Mouse (Mus musculus) lung, postnatal 0 days (tissue): ENCODE data around the gene Olfr1202. TPM values are rescaled to one million over a fixed set of nuclear protein-coding genes. Genes with fewer than 3 reads are reported as not detected.

Source experiments
- ATAC-seq: fragments of 200-750 bp; cut with Nextera tagmentation; 2 replicates; pipeline ENCODE4 v1.8.0; 2017; ENCODE audit warnings: moderate library complexity
- DNase-seq: peaks from one replicate; pipeline ENCODE4 v3.0.0-alpha.2; 2016; ENCODE audit warnings: low spot score
- H3K27ac ChIP-seq: fragments of 300-500 bp; sonication (generic); 2 replicates; pipeline ENCODE4 v1.5.1; 2014; ENCODE audit warnings: antibody characterized with exemption, mild to moderate bottlenecking, low read length, mixed read lengths
- H3K27me3 ChIP-seq: fragments of 300-500 bp; sonication (generic); replicated peaks from 2 replicates; pipeline ENCODE4 v1.6.1; 2014; ENCODE audit warnings: low read length, mixed read lengths; ENCODE audit not compliant: insufficient read depth
- H3K36me3 ChIP-seq: fragments of 300-500 bp; sonication (generic); 2 replicates; pipeline ENCODE4 v1.6.1; 2014; ENCODE audit warnings: low read length, mixed read lengths; ENCODE audit not compliant: insufficient read depth
- H3K4me1 ChIP-seq: fragments of 300-500 bp; sonication (generic); 2 replicates; pipeline ENCODE4 v1.6.1; 2014; ENCODE audit warnings: antibody characterized with exemption, low read depth, low read length, mixed read lengths; ENCODE audit not compliant: insufficient read depth
- H3K4me2 ChIP-seq: fragments of 300-500 bp; sonication (generic); replicated peaks from 2 replicates; pipeline ENCODE4 v1.6.1; 2014; ENCODE audit warnings: low read depth, mild to moderate bottlenecking, low read length, moderate library complexity, mixed read lengths
- H3K4me3 ChIP-seq: fragments of 300-500 bp; sonication (generic); 2 replicates; pipeline ENCODE4 v1.5.1; 2014; ENCODE audit warnings: low read depth, low read length
- H3K9ac ChIP-seq: fragments of 300-500 bp; sonication (generic); replicated peaks from 2 replicates; pipeline ENCODE4 v1.6.1; 2014; ENCODE audit warnings: low read depth, mild to moderate bottlenecking
- H3K9me3 ChIP-seq: fragments of 300-500 bp; sonication (generic); 2 replicates; pipeline ENCODE4 v1.6.1; 2016; ENCODE audit warnings: low read length, mixed read lengths
- CTCF ChIP-seq: IDR thresholded peaks from 2 replicates; pipeline ENCODE4 v1.5.1; 2016; ENCODE audit warnings: antibody characterized with exemption, mild to moderate bottlenecking
- EP300 ChIP-seq: IDR thresholded peaks from 2 replicates; pipeline ENCODE4 v1.6.1; 2016; ENCODE audit warnings: antibody characterized with exemption, mild to moderate bottlenecking, control low read depth
- WGBS: fragments of 180-500 bp; shearing (Covaris S2); extraction: QIAGEN DNeasy Blood & Tissue Kit; methylation state at CpG from one replicate; pipeline ENCODE4 v1.1.7; 2014; 5-methylcytosine and 5-hydroxymethylcytosine counted together
- polyA plus RNA-seq: library from polyadenylated mRNA; unstranded; fragments of >200 nt; fragmentation: Nextera tagmentation; extraction: Ambion mirVana; gene quantifications from 2 replicates; pipeline ENCODE4 v1.2.1, GENCODE M21; 2015

The Olfr1202 gene
- polyA plus RNA-seq, 1 experiment from 2014 or later: not detected

DNA sequence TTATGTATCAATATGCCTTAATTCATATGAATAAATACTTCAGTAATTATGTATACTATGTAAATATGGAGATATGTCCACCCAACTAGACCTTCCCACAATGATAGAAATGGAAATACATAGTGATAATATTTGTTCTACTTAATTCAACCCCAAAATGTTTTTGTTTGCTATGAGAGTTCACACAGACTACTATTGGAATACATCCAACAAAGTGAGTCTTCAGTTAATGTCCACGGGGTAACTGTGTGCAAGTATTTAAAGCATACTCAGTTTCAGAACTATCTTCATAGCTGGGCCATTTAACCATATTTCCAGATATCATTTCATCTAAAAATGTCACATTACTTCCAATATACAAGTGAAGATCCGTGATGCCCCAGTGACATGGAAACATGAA, 48.6 kb downstream of the Olfr1202 start, which contains the start of gene Olfr1206:
TSS of gene Olfr1206 (plus strand) at position 301 of the 400 bp plus-strand sequence.
- Histone ChIP-seq H3K27me3 (no peaks in the 10 kb centered on the region), H3K9ac (no peak within 1 kb of the TSS), H3K4me3 (no peak within 1 kb of the TSS), H3K27ac (no peak within 1 kb of the TSS), H3K4me2 (no peak within 1 kb of the TSS), H3K9me3 (no peaks in the 10 kb centered on the region), H3K4me1 (no peaks in the 10 kb centered on the region), H3K36me3 (no peaks in the 10 kb centered on the region)
- WGBS: 71% methylated on average over 2 of the region's 2 CpGs
- DNase-seq (no peak), ATAC-seq (no peak)
- TF ChIP-seq CTCF: no peak
- no peak for TF ChIP-seq EP300

Other genes starting within 250 kb of the Olfr1202 start
- gene Olfr1189, start 228.0 kb upstream of the Olfr1202 start, polyA plus RNA-seq: not detected in 2 replicates
- gene Olfr1191-ps1, start 174.0 kb upstream of the Olfr1202 start, polyA plus RNA-seq: not detected in 2 replicates
- not detected in 2 replicates for gene Olfr1192-ps1, start 166.0 kb upstream of the Olfr1202 start, polyA plus RNA-seq
- gene Olfr1193, start 138.9 kb upstream of the Olfr1202 start, polyA plus RNA-seq: not detected in 2 replicates
- not detected in 2 replicates for gene Olfr1195, start 125.3 kb upstream of the Olfr1202 start, polyA plus RNA-seq
- not detected in 2 replicates for gene Olfr1196, start 109.9 kb upstream of the Olfr1202 start, polyA plus RNA-seq
- not detected in 2 replicates for gene Olfr1197, start 82.1 kb upstream of the Olfr1202 start, polyA plus RNA-seq
- not detected in 2 replicates for gene Olfr1198, start 63.1 kb upstream of the Olfr1202 start, polyA plus RNA-seq
- not detected in 2 replicates for gene Olfr1199, start 54.0 kb upstream of the Olfr1202 start, polyA plus RNA-seq
- gene Olfr1200, start 44.0 kb upstream of the Olfr1202 start, polyA plus RNA-seq: not detected in 2 replicates
- gene Olfr1201, start 21.5 kb upstream of the Olfr1202 start, polyA plus RNA-seq: not detected in 2 replicates
- gene Olfr1205, start 15.2 kb downstream of the Olfr1202 start, polyA plus RNA-seq: not detected in 2 replicates
- gene Olfr1204, start 34.8 kb downstream of the Olfr1202 start, polyA plus RNA-seq: not detected in 2 replicates
- gene Olfr1206, start 48.7 kb downstream of the Olfr1202 start, polyA plus RNA-seq: not detected in 2 replicates
- gene Olfr1208, start 87.8 kb downstream of the Olfr1202 start, polyA plus RNA-seq: not detected in 2 replicates
- gene Olfr1209, start 100.7 kb downstream of the Olfr1202 start, polyA plus RNA-seq: not detected in 2 replicates
- not detected in 2 replicates for gene Olfr1211, start 123.6 kb downstream of the Olfr1202 start, polyA plus RNA-seq
- gene Olfr1212, start 139.5 kb downstream of the Olfr1202 start, polyA plus RNA-seq: not detected in 2 replicates
- not detected in 2 replicates for gene Gm13762, start 165.8 kb downstream of the Olfr1202 start, polyA plus RNA-seq
- gene Olfr1214, start 178.2 kb downstream of the Olfr1202 start, polyA plus RNA-seq: not detected in 2 replicates
- not detected in 2 replicates for gene Olfr1215, start 192.5 kb downstream of the Olfr1202 start, polyA plus RNA-seq
- gene Olfr1216, start 203.8 kb downstream of the Olfr1202 start, polyA plus RNA-seq: not detected in 2 replicates
- not detected in 2 replicates for gene Olfr1217, start 217.6 kb downstream of the Olfr1202 start, polyA plus RNA-seq
- not detected in 2 replicates for gene Olfr1218, start 246.7 kb downstream of the Olfr1202 start, polyA plus RNA-seq